In the genomic region with DNA sequence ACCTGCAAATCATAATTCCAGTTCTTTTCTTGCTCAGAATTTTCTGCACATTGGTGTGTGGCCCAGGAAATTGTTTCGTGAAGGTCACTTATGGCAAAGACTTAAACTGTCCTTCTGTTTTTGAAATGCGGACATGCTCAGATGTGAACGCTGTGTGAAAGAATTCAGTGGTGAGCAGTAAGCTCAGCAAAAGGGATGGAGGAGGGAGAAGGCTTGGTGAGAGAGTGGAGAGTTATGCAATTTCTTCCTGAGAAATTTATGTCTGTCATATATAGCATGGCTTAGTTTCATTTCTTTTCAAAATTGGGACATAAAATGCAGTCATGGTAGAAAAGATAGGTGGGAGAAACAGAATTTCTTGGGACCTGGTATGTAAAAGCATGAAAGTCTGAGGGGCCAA, we compare ENCODE assay signal across 34 mouse cellular contexts.
"Had no signal": no experiment of that assay in that cellular context is flagged by ENCODE, and none has a peak within 500 bp of the region (broad histone marks: within the 10 kb centered on the region; RNA-seq: fewer than 3 reads in every experiment).

No protein-coding gene starts in this region.

- H3K27me3 ChIP-seq: heart, embryonic 12.5 days; heart, embryonic 13.5 days; heart, embryonic 15.5 days; hindbrain, embryonic 12.5 days; hindbrain, embryonic 13.5 days; hindbrain, embryonic 15.5 days; intestine, embryonic 15.5 days; kidney, embryonic 15.5 days had no signal

- H3K4me3 ChIP-seq: heart, embryonic 12.5 days; heart, embryonic 13.5 days; heart, embryonic 15.5 days; hindbrain, embryonic 10.5 days; hindbrain, embryonic 12.5 days; hindbrain, embryonic 13.5 days; hindbrain, embryonic 15.5 days; intestine, embryonic 15.5 days; kidney, embryonic 15.5 days; layer of hippocampus, adult 2 months; left cerebral cortex, adult 2 months had no signal

- H3K9ac ChIP-seq: heart, embryonic 12.5 days; heart, embryonic 13.5 days; heart, embryonic 15.5 days; hindbrain, embryonic 12.5 days; hindbrain, embryonic 13.5 days; hindbrain, embryonic 14.5 days; hindbrain, embryonic 15.5 days; intestine, embryonic 15.5 days; kidney, embryonic 15.5 days had no signal

- H3K36me3 ChIP-seq: heart, embryonic 12.5 days; heart, embryonic 13.5 days; heart, embryonic 15.5 days; hindbrain, embryonic 10.5 days; hindbrain, embryonic 12.5 days; hindbrain, embryonic 13.5 days; hindbrain, embryonic 15.5 days; intestine, embryonic 15.5 days; kidney, embryonic 15.5 days had no signal

- ATAC-seq: hindbrain, embryonic 16.5 days; hindbrain, postnatal 0 days; inflammation-experienced regulatory T-cells, adult 6 months; intestine, embryonic 15.5 days; intestine, embryonic 16.5 days; intestine, postnatal 0 days had no signal

- H3K9me3 ChIP-seq: heart, embryonic 15.5 days; hindbrain, embryonic 10.5 days; hindbrain, embryonic 12.5 days; hindbrain, embryonic 15.5 days; intestine, embryonic 15.5 days; kidney, embryonic 15.5 days had no signal

- DNase-seq: heart, postnatal 10 days; heart, postnatal 14 days; heart, postnatal 36 days; heart, postnatal 4 days; kidney, adult 11 months; kidney, adult 18-20 months; kidney, adult 2 months; kidney, adult 8-10 months; kidney, adult 9 months; kidney, postnatal 10 days; kidney, postnatal 14 days; kidney, postnatal 25 days; kidney, postnatal 36 days; kidney, postnatal 4 days; layer of hippocampus, adult 9-11 months; layer of hippocampus, postnatal 36 days had no signal

- H3K27ac ChIP-seq: heart, embryonic 13.5 days; heart, embryonic 15.5 days; hindbrain, embryonic 10.5 days; hindbrain, embryonic 12.5 days; hindbrain, embryonic 13.5 days; hindbrain, embryonic 14.5 days; hindbrain, embryonic 15.5 days; hindbrain, postnatal 0 days; intestine, embryonic 15.5 days; kidney, embryonic 15.5 days; kidney, postnatal 0 days; layer of hippocampus, adult 2 months; left cerebral cortex, adult 2 months had no signal

- H3K4me1 ChIP-seq: heart, embryonic 12.5 days; heart, embryonic 13.5 days; heart, embryonic 15.5 days; hindbrain, embryonic 10.5 days; hindbrain, embryonic 12.5 days; hindbrain, embryonic 13.5 days; hindbrain, embryonic 15.5 days; intestine, embryonic 15.5 days; kidney, embryonic 15.5 days had no signal

- H3K4me2 ChIP-seq: heart, embryonic 12.5 days; heart, embryonic 13.5 days; heart, embryonic 15.5 days; hindbrain, embryonic 12.5 days; hindbrain, embryonic 13.5 days; hindbrain, embryonic 14.5 days; hindbrain, embryonic 15.5 days; intestine, embryonic 15.5 days; kidney, embryonic 15.5 days had no signal
